Mouse (Mus musculus) thymus, postnatal 14 days (tissue): Measurements from ENCODE around the gene Rint1.
"Not testable (repeated sequence)": the region's sequence is repeated elsewhere in the genome, so short reads cannot be mapped to it uniquely, and the experiment has no call there.

Source experiments
- DNase-seq: peaks from one replicate; pipeline ENCODE4 v3.0.0; 2021

The Rint1 gene

DNA sequence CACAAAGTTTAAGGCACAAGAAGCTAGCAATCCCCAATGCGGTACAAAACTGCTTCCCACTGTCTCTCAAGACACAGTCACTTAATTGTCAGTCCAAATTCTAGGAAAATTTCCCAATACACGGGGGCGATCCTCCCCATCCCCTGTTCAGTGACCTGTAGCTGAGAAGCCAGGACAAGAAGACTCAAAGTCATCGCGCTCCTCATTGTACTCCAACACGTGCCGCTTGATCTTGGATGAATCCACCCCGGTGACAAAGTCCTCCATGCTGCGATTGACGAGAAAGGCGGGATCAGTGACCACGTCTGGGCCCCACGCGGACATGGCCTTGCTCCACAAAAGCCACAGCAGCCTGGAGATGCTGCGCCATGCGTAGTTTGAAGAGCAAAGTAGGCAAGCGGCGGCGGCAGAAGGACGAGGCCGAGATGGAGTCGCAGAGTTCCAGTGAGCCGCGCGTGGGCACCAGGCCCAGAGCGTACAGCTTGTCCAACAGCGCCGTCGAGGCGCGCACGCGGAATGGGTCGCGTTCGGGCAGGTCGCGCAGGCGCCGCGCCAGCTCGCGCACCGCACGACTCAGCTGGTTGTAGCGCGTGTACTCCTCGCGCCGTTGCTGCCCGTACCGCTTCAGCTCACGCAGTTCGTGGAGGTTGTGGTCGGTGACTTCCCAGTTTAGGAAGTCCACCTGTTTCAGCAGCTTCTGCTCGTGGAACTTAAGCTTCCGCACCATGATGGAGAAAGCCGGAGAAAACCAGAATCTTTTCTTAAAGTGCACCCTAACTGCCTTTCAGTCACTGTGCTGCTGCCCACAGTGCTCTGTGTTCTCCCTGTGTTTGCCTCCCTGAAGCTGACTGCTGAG, 43.6 kb downstream of the Rint1 start:
- DNase-seq, result no peak

DNA sequence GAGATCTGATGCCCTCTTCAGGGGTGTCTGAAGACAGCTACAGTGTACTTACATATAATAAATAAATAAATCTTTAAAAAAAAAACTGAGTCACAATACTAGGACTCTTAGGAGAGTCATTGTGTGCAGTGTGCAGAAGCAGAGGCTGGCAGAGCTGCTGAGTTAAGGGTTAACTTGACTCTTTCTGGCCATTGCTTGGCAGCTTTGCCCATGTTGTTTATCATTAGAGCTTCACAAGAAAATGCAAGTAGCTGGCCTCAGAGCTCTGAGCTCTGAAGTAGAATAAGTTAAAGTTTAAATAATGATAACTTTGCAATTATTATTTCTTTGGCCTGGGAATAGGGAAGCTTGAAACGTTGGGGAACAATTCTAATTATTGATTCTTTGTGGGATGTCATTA, 48.2 kb downstream of the Rint1 start:
- DNase-seq, result not testable (repeated sequence)

DNA sequence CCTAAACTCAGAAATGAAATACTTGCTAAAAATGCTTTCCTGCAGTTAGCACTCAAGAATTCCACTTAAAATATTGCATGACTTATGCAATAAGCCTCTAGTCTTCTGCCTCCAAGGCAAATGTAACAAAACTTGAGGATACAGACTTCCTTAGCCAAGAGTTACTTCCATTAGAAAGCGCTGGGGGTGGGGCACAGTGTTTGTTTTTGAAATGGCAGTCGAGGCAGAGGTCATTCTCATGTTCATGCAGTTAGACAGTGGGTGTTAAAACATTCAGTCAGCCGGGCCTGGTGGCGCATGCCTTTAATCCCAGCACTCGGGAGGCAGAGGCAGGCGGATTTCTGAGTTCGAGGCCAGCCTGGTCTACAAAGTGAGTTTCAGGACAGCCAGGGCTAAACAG, 50.6 kb downstream of the Rint1 start:
- no peak for DNase-seq

DNA sequence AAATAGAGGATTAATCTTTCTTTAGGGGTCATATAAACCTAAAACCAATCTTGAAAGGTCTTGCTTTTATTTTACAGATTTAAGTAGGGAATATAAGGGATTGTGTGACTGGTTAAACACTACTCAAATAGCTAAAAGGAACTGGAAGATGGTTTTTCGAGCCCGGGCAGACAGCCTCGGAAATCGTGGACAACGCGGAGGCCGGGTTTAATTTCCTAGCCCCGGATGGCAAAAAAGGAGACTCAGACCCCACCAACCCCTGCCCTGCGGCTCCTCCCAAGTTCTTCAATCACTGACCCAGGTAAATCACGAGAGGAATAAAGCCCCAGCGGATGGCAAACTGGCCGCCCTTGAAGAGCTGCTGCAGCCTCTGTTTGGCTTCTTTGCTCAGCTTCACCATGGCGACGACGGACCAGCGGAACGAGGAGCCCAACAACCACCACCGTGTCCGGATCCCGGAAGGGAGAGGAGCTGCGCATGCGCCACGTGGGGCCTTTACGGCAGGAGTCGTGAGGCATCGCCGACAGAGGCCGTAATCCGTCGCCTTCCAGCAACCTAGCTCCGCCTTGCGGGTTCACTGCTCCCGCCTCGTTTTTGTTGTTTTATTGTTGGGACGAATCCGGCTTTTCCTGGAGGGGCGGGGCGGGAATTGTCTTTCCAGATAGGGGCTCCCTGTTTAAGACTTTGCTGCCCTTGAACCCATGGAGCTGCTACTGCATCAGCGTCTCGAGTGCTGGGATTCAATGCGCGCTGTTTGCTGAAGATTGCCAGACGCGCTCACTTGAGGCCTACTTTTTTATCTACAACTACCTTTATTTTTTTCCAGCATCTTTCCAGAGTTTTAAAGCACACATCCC, 56.4 kb downstream of the Rint1 start, which contains the start of gene Tomm7:
Gene Tomm7 (minus strand): TSS at position 488 of the 857 bp plus-strand sequence.
- peak; percentile 96 for DNase-seq

DNA sequence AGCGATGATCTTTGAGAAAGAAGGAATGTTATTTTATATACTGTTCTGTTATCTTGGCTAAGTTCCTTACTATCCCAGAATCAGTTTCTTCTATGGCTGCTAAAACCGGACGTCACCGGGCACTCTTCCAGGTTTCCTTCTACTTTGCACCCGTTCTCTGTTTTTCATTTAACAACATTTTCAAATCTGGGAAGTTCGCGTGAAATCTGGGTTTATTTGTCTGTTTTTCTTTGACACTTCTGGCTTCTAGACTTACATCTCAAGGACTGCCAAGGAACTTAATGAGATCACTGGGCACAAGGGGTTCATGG, 57.0 kb downstream of the Rint1 start:
- no peak for DNase-seq

DNA sequence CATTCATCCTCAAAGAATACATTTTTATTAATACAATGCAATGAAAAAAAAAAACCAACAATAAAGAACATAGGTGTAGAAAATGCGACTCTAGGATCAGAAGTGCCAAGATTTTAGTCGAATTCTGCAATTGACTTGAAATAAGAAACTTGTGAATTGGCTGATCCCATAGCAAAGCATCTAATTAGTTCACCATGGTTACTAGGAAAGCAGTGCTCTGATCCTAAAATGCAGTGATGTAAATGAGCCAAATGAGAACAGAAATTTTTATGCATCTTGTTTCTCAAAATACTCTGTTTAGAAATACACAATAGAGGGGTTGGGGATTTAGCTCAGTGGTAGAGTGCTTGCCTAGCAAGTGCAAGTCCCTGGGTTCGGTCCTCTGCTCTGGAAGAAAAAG, 57.6 kb downstream of the Rint1 start:
- no peak for DNase-seq

DNA sequence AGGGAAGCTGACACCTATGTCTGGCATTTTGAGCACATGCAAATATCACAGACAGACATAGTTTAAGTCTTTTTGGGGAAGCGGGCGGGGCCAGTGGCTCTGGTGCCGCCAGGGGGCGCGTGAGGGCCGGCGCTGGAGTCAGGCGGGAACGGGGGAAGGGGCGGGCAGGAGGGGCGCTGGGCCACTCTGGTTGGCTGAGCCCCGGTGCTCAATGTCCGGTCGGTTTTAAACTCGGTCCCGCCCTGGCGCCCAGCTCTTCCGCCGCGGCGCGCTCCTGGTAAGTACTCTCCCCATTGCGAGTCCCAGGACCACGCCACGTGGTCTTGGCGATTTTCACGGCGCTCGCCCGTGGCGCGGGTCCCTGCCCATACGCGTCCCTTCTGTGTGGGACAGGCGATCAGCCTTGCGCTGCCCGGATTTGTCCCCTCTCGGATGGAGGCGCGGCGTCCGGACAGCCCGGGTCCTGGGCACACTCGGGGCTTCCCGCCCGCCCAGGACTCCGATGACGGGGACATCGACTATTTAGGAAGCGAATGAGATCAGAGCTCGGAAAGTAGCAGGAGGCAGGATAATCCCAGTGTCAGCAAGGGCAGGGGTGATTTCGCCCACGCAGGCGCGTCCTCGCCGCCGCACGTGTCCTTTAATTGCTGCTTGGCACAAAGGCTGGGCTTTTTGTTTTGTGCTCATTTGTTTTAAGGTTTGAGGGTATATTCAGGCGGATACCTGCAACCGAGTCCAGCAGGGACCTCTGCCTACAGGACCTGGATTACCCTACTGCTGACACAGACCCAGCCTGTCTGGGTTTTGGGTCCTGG, 63.0 kb downstream of the Rint1 start:
- DNase-seq, result peak; percentile 95

DNA sequence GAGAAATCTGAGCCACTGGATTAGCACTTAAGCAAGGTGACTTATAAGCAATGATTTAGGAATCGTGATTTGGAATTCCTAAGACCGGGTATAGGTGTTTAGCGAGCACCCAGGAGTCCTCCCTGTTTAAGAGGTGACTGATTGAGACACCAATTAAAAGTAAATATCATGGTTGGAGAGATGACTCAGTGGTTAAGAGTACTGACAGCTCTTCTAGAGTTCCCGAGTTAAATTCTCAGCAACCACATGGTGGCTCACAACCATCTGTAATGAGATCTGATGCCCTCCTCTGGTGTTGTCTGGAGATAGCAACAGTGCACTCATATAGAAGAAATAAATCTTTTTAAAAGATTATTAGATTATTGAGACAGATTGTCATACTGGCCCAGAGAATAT, 63.6 kb downstream of the Rint1 start:
- DNase-seq, result not testable (repeated sequence)

DNA sequence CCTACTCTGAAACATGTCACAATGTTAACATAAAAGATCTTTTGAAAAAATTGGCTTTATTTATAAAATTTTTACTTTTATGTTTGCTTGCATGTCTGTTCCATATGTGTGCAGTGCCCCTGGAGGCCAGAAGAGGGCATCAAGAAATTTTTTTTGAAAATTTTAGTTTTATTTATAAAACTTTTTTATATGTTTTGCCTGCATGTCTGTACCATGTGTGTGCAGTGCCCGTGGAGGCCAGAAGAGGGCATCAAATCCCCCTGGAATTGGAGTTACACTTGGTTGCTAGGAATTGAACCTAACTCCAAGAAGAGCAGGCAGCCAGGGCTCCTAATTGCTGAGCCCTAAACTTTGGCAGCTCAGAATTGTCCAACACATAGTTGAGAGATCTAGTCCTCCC, 65.4 kb downstream of the Rint1 start:
- peak; percentile 31 for DNase-seq

DNA sequence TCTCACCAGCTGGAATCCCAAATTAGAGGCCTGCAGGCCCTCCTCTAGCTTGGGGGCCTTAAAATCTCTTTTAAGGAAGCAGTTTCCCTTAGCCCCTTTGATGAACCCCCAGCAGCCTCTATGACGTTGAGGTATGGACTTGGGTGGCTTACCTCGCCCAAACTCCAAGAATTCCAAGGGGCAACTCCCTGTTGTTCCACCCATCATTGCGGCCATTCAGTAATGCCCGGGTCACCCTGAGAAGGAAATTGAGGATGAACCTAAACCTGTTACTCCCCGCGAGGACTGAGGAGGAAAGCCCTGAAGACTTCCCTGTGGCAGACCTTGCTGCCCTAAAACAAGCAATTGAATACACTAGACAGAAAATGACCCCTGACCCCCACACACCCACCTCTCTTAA, 68.0 kb downstream of the Rint1 start:
- DNase-seq, result no peak

DNA sequence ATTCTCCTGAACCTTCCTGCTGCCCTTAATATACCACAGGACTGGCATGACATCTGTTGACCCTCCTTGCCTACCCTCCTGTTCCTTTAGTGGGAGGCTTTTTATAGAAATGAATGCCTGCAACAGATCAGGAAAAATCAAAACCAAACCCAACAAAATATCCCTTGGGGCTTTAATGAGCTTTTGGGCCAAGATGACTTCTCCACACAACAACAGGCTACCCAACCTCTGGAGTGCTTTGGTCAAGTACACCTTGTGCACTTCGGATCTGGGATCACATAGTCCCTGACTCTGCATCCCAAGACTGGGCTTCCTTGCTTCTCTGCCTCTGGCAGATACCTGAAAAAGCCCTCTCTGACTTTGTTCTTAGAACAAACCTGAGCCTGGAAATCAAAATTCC, 68.7 kb downstream of the Rint1 start:
- DNase-seq, result no peak

DNA sequence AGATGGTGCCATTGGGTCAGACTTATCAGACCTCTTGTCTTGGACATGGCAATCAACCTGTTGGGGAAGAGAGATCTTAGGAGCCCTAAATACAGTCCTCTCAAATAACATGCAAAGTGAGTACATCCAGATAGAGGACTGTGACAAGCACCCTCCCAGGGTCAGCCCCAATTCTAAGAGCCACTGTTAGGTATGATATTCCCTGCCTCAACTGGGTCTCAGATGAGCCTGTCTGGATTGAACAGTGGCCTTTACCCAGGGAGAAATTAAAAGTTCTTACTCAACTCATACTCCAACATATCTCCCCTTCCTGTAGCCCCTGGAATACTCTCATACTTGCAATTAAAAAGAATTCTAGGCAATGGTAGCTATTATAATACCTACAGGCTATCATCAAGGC, 69.7 kb downstream of the Rint1 start:
- DNase-seq, result no peak

DNA sequence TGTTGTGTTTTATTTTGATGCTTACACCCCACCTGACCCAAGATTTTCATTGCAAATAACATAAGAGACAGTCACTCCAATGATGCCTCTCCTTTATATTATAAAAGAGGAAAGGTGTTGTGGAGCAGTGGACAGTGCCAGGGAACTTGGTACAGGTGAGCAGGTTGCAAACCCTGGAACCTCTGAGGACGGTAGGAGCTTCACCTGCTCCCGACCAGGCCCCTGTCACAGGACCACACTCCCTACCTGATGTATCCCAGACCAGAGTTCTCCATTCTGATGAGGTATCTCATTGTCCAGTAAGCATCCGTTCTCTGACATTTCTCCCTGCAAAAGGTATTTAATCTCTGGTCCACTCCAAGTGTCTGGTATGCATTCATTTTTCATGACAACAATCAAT, 70.5 kb downstream of the Rint1 start:
- no peak for DNase-seq

DNA sequence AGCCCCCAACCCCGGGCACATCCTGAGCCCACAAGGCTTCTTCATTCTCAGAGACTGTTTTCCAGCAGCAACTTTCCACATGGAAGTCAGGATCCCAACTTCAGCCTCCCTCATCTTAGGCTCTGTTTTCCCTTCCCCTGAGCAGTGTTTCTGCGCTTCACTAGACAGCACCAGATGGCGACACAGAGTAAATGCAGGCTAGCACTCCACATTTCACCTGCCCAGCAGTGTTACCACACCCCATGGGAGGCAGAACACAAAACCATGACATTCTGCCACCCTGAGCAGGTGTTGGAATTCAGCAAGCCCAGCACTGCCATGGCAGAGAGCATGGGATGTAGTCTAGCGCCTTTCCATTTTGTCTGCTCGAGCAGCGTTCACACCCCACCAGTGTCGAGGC, 71.1 kb downstream of the Rint1 start:
- DNase-seq, result no peak

DNA sequence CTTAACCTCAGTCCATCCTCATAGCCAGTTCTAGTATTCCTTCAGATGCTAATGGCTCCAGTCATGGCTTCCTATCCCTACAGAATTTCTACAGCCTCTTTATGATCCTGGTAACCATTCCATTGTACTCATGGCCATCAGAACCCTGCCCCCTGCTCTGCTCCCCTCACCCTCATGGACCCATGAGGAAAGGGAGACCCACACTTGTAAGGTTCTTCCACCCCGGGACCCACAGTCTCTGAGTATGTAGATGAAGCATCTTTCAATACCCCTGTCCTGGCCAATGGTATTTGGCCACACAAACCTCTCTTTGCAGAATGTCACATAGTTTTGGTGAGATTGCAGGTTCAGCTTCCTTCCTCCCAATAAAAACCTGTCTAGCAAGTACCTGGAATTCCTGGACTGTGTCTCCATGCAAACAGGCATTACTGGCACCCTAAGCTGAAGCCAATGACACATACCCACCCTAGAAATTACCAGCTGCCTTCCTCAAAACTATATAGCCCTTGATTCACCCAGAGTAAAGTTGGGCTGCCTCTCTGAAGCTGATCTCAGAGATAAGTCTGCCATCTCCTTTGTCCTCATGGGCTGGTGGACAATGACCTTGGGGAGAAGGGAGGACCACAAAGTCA, 71.7 kb downstream of the Rint1 start:
- DNase-seq, result no peak

DNA sequence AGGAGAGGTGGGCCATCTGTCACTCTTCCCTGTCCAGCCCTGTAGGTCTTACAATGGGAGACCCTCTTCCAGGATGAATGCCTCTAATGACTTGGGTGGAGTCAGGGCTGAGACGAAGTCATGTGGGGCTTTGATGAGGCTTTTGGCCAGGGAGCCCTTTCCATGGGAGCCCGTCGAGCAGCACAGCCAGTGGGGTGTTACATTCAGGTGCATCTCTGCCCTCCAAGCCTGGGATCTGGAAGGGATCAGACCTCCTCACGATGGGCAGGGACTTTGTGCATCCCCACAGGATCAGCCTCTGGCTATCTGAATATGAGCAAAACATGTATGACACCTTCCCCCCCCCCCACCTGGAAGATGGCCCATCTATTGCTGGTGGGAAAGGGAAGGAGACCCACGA, 72.4 kb downstream of the Rint1 start:
- DNase-seq, result no peak

DNA sequence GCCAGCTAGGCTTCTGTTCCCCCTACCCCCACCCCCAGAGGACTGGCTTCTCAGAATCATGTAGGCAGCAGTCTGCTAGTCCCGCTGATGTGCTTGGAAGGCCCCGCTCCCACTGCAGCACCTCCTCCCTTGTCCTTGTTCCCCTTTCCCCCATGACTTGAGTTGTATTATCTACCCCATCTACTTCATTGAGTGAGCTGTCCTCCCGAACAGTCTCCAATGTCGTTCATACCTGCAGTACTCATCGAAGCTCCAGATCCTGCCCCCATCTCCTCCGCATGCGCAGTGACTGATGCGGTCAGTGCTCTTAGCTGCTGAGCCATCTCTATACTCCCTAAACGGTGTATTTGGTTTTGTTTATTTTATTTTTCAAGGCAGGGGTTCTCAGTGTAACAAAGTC, 74.2 kb downstream of the Rint1 start:
- DNase-seq, result no peak

DNA sequence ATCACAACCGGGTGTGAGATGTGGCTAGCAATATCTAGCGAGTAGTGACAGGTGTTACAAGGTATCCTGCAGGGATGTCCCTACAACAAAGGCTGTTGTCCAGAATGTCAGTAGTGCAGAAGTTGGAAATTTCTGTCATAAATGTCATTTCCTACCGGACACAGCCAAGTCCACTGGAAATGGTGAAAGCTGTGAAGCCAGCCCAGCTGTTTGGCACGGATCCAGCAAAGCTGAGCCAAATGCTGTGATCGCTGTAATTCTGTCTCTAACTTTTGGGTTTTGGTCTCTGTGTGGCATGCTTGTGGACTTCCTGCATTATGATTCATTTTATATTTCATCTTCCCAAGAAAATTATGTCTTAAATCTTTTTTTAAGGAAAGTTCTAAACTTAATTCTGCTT, 74.8 kb downstream of the Rint1 start:
- DNase-seq, result no peak

DNA sequence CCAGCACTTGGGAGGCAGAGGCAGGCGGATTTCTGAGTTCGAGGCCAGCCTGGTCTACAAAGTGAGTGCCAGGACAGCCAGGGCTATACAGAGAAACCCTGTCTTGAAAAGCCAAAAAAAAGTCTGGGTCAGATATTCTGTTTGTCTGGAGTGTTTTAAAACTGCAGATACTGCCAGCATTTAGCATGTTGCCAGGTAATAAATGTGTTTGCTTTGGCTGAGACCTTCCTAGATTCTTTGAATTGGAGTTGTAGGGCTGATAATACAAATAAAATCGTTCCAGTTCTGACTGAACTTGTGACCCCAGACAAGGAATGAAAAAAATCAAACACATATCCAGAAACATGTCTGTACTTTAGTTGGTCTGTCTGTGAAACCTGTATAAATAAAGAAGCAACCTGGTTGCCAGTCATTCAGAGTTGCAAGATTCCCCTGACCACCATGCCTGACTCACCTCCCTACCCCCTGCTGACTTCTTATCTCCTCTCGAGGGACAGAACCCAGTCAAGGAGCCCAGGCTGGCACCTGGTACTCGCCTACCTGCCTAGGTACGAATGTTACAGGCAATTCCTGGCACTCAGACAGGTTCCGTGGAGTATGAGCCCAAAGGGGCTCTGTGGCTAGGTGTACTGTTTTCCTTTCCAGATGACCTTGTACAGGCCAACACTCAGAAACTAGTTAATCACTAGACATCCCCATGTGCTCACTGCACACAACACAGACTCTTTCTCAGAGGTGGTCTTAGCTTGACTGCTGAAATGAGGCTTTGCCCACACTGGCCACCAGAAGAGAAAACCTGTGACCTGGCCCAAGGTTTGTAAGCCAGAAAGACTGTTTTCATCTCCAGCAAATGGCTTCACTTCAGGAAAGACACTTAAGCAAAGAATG, 75.9 kb downstream of the Rint1 start:
- DNase-seq, result no peak

DNA sequence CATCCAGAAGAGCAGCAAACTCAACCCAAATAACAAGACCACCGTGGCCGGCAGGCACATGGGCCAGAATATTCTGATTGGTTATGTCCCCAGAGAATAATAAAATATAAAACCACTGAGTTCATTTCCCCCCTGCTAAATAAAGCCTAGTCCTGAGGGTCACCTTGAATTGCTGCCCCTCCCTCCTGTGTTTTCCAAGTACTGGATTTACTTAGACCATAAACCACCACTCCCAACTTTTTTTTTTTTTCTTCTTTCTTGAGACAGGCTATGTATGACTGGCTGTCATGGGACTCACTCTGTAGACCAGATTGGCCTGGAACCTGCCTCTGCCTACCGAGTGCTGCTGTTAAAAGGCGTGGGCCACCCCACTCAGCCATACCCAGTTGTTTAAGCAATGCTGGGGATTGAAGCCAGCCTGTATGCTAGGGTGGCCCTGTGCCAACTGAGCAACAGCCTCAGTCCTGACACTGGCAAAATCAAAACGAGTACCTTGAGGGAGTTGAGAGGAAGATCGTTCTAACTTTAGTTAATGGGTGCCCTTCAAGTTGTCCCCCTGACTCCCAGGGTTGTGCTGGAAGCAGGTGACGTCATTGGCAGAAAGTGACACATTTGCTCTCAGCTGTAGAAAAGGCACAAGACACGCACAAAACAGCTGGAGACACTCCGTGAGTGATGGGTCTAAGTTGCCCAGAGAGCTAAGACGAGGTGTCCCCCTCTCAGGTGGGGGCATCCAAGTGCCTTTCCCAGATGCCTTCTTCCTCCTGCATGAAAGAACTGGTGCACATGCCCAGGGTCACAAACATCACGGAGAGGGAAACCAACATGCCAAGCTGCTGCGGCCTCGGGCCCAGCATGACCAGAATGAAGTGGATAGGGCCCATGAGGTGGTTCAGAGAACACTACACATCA, 76.8 kb downstream of the Rint1 start:
- DNase-seq, result no peak

DNA sequence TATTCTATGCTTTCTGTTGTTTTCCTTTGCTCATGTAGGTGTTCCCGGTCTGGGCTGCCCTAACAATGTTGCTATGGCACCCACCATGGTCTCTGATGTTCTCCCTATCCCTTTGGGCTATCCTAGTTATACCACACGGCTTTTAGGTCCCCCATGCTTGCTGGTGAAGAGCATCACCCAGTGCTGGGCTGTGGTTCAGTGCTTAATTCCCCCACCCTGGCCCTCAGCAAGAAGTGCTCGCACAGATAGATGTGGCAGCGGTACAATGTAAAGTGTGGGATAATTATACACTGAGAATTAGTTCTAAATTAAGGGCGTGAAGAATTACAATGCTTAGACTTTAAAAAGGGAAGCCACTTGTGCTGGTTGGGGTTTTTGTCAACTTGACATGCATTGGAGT, 78.4 kb downstream of the Rint1 start:
- no peak for DNase-seq
